Mouse (Mus musculus) MEL (cell line): Measurements from ENCODE around the gene Tmem95.

Experiments used
- CTCF ChIP-seq, 3 experiments: IDR thresholded peaks in 2 of 3; conservative IDR thresholded peaks in 1 of 3; 2 replicates each; pipeline ENCODE4 v1.5.1; 2011 to 2012; ENCODE audit warnings: low read length in 3 of 3, low read depth in 2 of 3, mild to moderate bottlenecking in 2 of 3, improper control_type of control experiment in 1 of 3, inconsistent platforms in 1 of 3, mixed read lengths in 1 of 3, moderate library complexity in 1 of 3; ENCODE audit not compliant: control insufficient read depth in 1 of 3, insufficient read depth in 1 of 3, poor library complexity in 1 of 3, severe bottlenecking in 1 of 3
- GATA1 ChIP-seq: IDR thresholded peaks from 2 replicates; pipeline ENCODE4 v1.6.1; 2011; ENCODE audit warnings: low read depth, low read length, improper control_type of control experiment
- MAX ChIP-seq: IDR thresholded peaks from 2 replicates; pipeline ENCODE4 v1.6.1; 2011; ENCODE audit warnings: low read length, improper control_type of control experiment
- TCF12 ChIP-seq: IDR thresholded peaks from 2 replicates; pipeline ENCODE4 v1.6.1; 2014; ENCODE audit warnings: low read depth, mild to moderate bottlenecking, inconsistent platforms, low read length, improper control_type of control experiment, moderate library complexity

GRCm38 (mm10) chr11:69910177-69910576 is 32.4 kb upstream of the Tmem95 start:
- TF ChIP-seq CTCF (IDR thresholded peaks at IDR 0.05 in 2 of 3, conservative IDR thresholded peaks at IDR 0.05 in 1 of 3; ENCODE audit: control insufficient read depth in 1 of 3, insufficient read depth in 1 of 3, low read depth in 2 of 3, low read length in 3 of 3, poor library complexity in 1 of 3, severe bottlenecking in 1 of 3) (no peak), TCF12 (no peak), GATA1 (no peak), MAX (no peak)
